Mouse (Mus musculus): ENCODE measurements around the gene Wnt5b.

DNA sequence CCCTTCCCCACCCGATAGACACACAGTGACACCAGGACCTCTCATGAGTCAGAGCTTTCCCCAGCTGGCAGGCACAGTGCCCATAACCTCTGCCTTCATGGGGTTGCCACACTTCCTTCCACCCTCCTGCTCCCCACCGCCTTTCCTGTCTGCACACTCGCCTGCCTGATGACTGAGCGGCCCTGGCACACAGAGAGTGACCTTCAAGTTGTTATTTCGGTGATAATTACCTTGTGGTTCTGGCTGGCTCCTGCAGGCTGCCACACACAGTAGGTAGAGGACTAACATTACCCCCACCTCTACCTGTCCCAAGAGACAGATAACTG, 147.9 kb downstream of the Wnt5b start:
- TF ChIP-seq FLI1 (IDR thresholded peaks at IDR 0.05; ENCODE audit: low read length) = no peak
- TF ChIP-seq GATA1 (IDR thresholded peaks at IDR 0.05; ENCODE audit: borderline replicate concordance, low read length) = no peak
